Mouse (Mus musculus) testis, adult 2 months (tissue): ENCODE results near the gene Prss30.

Experiments
- CTCF ChIP-seq: fragments of 200-500 bp; IDR thresholded peaks from 2 replicates; pipeline ENCODE4 v1.5.1; 2012; ENCODE audit warnings: low read depth, mild to moderate bottlenecking, inconsistent platforms, low read length, moderate library complexity; ENCODE audit not compliant: control insufficient read depth, insufficient read depth, insufficient replicate concordance
- POLR2A ChIP-seq: fragments of 200-500 bp; IDR thresholded peaks from 2 replicates; pipeline ENCODE4 v1.6.1; 2012; ENCODE audit warnings: low read depth, mild to moderate bottlenecking, inconsistent platforms, low read length, moderate library complexity; ENCODE audit not compliant: control insufficient read depth

GRCm38 (mm10) chr17:23969231-23969630 lies 11.1 kb downstream of the Prss30 start:
- peak; percentile 81; the same call in 1 of the 2 replicates for TF ChIP-seq CTCF
- TF ChIP-seq POLR2A: no peak
